Mouse (Mus musculus) forebrain, embryonic 16.5 days (tissue): Measurements from ENCODE around the gene Nr1h4. TPM values are rescaled to one million over a fixed set of nuclear protein-coding genes. Genes with fewer than 3 reads are reported as not detected.

Experiments
- ATAC-seq: fragments of 200-750 bp; cut with Nextera tagmentation; 2 replicates; pipeline ENCODE4 v1.8.0; 2017; ENCODE audit warnings: mild to moderate bottlenecking, moderate library complexity
- H3K27ac ChIP-seq: fragments of 300-500 bp; sonication (generic); 2 replicates; pipeline ENCODE4 v1.5.1; 2014; ENCODE audit warnings: low read length, control low read depth
- H3K27me3 ChIP-seq: fragments of 300-500 bp; sonication (generic); replicated peaks from 2 replicates; pipeline ENCODE4 v1.6.1; 2014; ENCODE audit warnings: low read length; ENCODE audit not compliant: control insufficient read depth, insufficient read depth
- H3K36me3 ChIP-seq: fragments of 300-500 bp; sonication (generic); 2 replicates; pipeline ENCODE4 v1.6.1; 2014; ENCODE audit not compliant: control insufficient read depth, insufficient read depth
- H3K4me1 ChIP-seq: fragments of 300-500 bp; sonication (generic); replicated peaks from 2 replicates; pipeline ENCODE4 v1.6.1; 2014; ENCODE audit warnings: low read length; ENCODE audit not compliant: control insufficient read depth, insufficient read depth
- H3K4me2 ChIP-seq: fragments of 300-500 bp; sonication (generic); 2 replicates; pipeline ENCODE4 v1.6.1; 2014; ENCODE audit warnings: mild to moderate bottlenecking, low read length, control low read depth
- H3K4me3 ChIP-seq: fragments of 300-500 bp; sonication (generic); replicated peaks from 2 replicates; pipeline ENCODE4 v1.5.1; 2014; ENCODE audit warnings: mild to moderate bottlenecking, low read length, control low read depth
- H3K9ac ChIP-seq: fragments of 300-500 bp; sonication (generic); replicated peaks from 2 replicates; pipeline ENCODE4 v1.6.1; 2014; ENCODE audit warnings: low read depth, low read length, control low read depth
- H3K9me3 ChIP-seq: fragments of 300-500 bp; sonication (generic); 2 replicates; pipeline ENCODE4 v1.6.1; 2016; ENCODE audit warnings: low read length; ENCODE audit not compliant: control insufficient read depth
- WGBS: fragments of 180-500 bp; shearing (Covaris S2); extraction: QIAGEN DNeasy Blood & Tissue Kit; methylation state at CpG from one replicate; pipeline ENCODE4 v1.1.7; 2014; 5-methylcytosine and 5-hydroxymethylcytosine counted together
- polyA plus RNA-seq: library from polyadenylated mRNA; unstranded; fragments of >200 nt; fragmentation: Nextera tagmentation; extraction: Ambion mirVana; gene quantifications from 2 replicates; pipeline ENCODE4 v1.2.1, GENCODE M21; 2015

Gene Nr1h4
- polyA plus RNA-seq, 1 experiment from 2014 or later = 0.27 TPM

DNA sequence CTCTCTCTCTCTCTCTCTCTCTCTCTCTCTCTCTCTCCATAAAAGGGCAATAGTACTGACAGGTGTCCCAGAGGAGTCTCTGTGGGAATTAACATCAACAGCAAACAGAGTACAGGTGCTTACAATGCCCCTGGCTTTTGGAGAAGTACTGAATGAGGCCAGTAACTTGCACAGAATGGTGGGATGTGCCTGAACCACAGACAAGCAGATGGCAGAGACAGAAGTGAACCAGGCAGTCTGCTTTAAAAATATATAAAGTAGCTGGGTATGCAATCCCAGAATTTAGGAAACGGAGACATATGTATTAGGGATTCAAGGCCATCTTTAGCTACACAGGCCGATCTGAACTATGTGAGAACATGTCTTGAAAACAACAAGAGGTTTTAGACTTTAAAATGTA lies 22.8 kb downstream of the Nr1h4 start:
- ATAC-seq = no peak

DNA sequence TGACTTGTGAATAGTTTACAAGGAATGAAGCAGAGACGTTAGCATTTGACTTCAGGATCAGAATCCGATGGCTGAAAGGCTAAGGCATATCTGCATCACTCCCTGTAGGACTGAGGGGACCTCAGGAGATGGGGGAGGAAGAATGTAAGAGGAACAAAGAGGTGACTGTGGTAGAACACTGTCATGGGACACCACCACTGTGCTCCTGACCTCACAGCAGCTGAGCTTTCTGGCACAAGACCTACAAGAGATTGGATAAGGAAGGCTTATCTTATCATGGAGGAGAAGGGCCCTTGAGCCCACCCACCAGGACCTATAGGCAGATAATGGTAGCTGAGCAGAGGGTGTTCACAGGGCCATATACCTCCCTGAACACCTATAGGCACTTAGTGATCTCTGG lies 24.8 kb downstream of the Nr1h4 start:
- no peak for ATAC-seq
- no peak overlapping the region for H3K27ac ChIP-seq
- WGBS = 86% methylated on average over 2 of the region's 2 CpGs

More for the DNA sequence above, 22.8 kb downstream of the Nr1h4 start:
- Histone ChIP-seq H3K9me3 (no peaks in the 10 kb centered on the region), H3K4me3 (no peak overlapping the region), H3K9ac (no peak overlapping the region), H3K27ac (no peak overlapping the region), H3K4me2 (no peak overlapping the region), H3K27me3 (no peaks in the 10 kb centered on the region), H3K36me3 (no peaks in the 10 kb centered on the region), H3K4me1 (no peaks in the 10 kb centered on the region)
- 74% methylated on average over 2 of the region's 2 CpGs for WGBS

DNA sequence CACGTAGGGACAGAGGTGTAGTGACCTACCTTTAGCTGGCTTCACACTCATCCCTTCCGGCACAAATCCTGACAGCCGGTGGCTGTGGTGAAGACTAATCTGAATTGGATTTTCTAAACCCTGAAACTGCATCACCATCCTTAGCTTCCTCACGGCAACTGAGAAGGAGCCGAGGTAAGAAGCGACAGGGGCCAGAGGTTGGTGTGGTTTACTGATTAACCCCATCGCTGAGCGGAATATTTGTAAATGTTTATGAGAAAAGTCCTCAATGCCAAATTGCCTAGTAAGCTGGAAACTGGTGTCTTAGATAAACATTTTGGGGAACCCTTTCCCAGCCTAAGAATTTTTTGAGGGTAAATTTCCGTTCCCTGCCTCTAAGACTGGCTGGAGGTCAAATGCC lies 26.9 kb downstream of the Nr1h4 start:
- no peak overlapping the region for H3K27ac ChIP-seq
- no peak overlapping the region for H3K4me2 ChIP-seq
- H3K36me3 ChIP-seq = no peaks in the 10 kb centered on the region
- no peaks in the 10 kb centered on the region for H3K4me1 ChIP-seq
- no peak overlapping the region for H3K4me3 ChIP-seq
- H3K9me3 ChIP-seq = no peaks in the 10 kb centered on the region
- WGBS = 93% methylated on average over 9 of the region's 9 CpGs
- ATAC-seq = no peak
- no peaks in the 10 kb centered on the region for H3K27me3 ChIP-seq
- H3K9ac ChIP-seq = no peak overlapping the region

More for the DNA sequence above, 24.8 kb downstream of the Nr1h4 start:
- no peak overlapping the region for H3K4me3 ChIP-seq
- H3K9me3 ChIP-seq = no peaks in the 10 kb centered on the region
- H3K36me3 ChIP-seq = no peaks in the 10 kb centered on the region
- no peak overlapping the region for H3K9ac ChIP-seq
- no peak overlapping the region for H3K4me2 ChIP-seq
- H3K4me1 ChIP-seq = no peaks in the 10 kb centered on the region
- no peaks in the 10 kb centered on the region for H3K27me3 ChIP-seq

DNA sequence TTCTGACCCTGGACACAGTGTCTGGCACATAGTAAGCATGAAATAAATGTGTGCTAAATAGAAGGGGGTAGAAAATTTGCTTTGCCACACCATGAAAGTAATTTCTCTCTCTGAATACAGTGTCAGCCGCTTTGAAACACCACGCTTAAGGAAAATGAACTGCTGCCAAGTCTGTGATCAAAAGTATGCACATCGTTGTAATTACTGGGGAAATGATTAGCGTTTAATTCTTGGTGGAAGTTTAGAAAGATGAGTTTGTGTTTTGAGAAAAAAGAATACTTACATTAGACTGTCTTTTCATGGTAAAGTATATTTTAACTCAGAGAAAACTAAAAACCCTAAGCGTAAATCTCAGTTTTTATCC lies 27.8 kb downstream of the Nr1h4 start:
- no peak overlapping the region for H3K27ac ChIP-seq
- 40% methylated on average over 5 of the region's 5 CpGs for WGBS
- no peak for ATAC-seq
- H3K4me1 ChIP-seq = no peaks in the 10 kb centered on the region
- H3K4me3 ChIP-seq = no peak overlapping the region
- no peaks in the 10 kb centered on the region for H3K9me3 ChIP-seq
- no peak overlapping the region for H3K9ac ChIP-seq
- no peaks in the 10 kb centered on the region for H3K27me3 ChIP-seq
- H3K4me2 ChIP-seq = no peak overlapping the region
- H3K36me3 ChIP-seq = no peaks in the 10 kb centered on the region

DNA sequence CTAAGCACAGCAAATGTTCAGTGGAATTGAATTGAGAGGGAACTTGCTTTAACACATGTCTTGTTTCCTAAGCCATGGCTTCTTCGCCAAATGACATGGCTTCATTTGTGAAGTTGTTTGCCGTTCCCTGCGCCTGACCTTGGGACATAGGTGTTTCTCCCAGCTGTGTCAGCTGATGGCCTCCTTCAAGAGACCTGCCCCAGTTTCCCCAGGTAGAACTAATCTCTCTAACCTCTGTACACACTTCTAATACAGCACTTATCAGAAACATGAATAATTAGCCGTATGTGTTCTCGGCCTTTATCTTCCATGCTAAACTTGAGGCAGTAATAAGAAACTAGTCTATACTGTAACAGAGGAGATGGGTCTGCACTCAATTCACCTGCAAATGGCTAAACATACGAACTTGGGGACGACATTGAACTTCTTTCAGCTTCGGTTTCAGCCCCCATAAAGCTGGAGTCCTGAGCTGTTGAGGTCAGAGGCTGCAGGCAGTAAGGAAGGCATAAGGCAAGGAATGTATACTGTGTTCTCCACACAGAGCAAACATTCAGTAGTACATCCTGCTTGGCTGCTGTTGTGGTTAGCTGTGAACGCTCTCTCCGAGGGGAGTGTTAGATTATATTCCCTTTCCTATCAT lies 28.3 kb downstream of the Nr1h4 start:
- Histone ChIP-seq H3K9me3 (no peaks in the 10 kb centered on the region), H3K27me3 (no peaks in the 10 kb centered on the region), H3K4me3 (no peak overlapping the region), H3K4me1 (no peaks in the 10 kb centered on the region), H3K4me2 (no peak overlapping the region), H3K27ac (no peak overlapping the region), H3K9ac (no peak overlapping the region), H3K36me3 (no peaks in the 10 kb centered on the region)
- WGBS = 86% methylated on average over 10 of the region's 10 CpGs
- ATAC-seq = no peak

DNA sequence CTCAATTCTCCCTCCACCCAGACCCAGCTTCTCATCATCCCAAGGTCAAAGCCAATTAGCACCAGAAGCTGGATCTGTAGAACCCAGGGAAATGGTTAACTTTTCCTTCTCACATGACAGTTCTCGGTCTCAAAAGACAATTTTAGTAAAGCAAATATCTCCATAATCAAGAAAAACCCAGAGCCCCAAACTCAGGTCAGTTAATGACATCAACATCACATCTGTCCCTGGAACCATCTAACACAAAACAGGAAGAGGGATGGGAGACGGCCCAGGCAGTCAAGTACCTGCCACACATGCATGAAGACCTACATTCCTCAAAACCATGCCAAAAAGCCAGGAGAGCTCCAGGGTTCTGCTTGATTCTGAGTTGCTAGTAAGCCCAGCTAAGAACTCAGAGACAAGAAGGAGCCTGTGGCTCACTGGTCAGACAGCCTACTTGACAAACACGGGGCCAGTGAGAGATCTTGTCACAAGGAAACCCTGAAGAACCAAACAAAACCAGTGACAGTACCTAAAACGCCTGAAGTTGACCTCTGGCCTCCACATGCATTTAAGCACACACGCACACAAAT lies 30.3 kb downstream of the Nr1h4 start:
- Histone ChIP-seq H3K9ac (no peak overlapping the region), H3K4me1 (no peaks in the 10 kb centered on the region), H3K36me3 (no peaks in the 10 kb centered on the region), H3K4me2 (no peak overlapping the region), H3K27ac (no peak overlapping the region), H3K27me3 (no peaks in the 10 kb centered on the region), H3K9me3 (no peaks in the 10 kb centered on the region), H3K4me3 (no peak overlapping the region)
- ATAC-seq = no peak
- WGBS = 74% methylated on average over 5 of the region's 5 CpGs

DNA sequence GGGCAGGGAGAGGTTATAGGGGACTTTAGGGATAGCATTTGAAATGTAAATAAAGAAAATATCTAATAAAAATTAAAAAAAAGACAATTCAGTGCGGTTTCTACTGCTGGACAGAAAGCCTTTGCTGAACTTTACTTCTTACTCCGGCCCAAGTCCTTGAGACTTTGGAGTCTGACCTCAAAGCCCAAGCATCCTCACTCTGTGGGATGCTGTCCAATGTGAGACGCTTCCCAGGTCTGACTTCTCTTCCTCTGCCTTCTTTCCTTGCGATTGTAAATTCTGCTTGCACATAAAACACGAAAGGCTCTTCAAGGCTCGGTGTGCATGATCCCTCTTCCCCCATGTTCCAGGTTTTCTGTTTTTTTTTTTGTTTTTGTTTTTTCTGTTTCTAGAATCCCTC lies 31.5 kb downstream of the Nr1h4 start:
- H3K4me3 ChIP-seq = no peak overlapping the region
- H3K36me3 ChIP-seq = no peaks in the 10 kb centered on the region
- no peak for ATAC-seq
- no peaks in the 10 kb centered on the region for H3K4me1 ChIP-seq
- H3K9ac ChIP-seq = no peak overlapping the region
- no peaks in the 10 kb centered on the region for H3K9me3 ChIP-seq
- no peak overlapping the region for H3K4me2 ChIP-seq
- H3K27ac ChIP-seq = no peak overlapping the region
- WGBS = 90% methylated on average over 6 of the region's 6 CpGs
- no peaks in the 10 kb centered on the region for H3K27me3 ChIP-seq

DNA sequence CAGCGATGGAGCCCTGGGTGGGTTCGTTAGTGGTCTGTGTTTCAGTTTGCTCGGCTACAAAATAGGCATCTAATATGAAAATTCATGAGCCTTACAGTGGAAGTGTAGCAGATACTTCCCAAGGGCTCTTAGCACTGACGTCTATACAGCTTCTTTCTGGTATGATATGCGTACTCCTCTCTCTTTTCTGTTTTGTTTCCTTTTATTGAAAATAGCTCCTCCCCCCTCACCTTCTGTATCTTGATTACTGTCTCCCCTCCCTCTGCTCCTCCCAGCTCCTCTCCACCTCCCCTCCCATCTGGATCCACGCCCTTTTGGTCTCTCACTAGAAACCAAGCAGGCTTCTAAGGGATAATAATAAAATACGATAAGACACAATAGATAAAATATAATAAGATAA lies 37.8 kb downstream of the Nr1h4 start:
- no peak overlapping the region for H3K4me2 ChIP-seq
- no peak for ATAC-seq
- no peaks in the 10 kb centered on the region for H3K27me3 ChIP-seq
- no peaks in the 10 kb centered on the region for H3K9me3 ChIP-seq
- no peak overlapping the region for H3K4me3 ChIP-seq
- H3K9ac ChIP-seq = no peak overlapping the region
- H3K4me1 ChIP-seq = no peaks in the 10 kb centered on the region
- no peak overlapping the region for H3K27ac ChIP-seq
- H3K36me3 ChIP-seq = no peaks in the 10 kb centered on the region
- WGBS = 60% methylated on average over 7 of the region's 7 CpGs

DNA sequence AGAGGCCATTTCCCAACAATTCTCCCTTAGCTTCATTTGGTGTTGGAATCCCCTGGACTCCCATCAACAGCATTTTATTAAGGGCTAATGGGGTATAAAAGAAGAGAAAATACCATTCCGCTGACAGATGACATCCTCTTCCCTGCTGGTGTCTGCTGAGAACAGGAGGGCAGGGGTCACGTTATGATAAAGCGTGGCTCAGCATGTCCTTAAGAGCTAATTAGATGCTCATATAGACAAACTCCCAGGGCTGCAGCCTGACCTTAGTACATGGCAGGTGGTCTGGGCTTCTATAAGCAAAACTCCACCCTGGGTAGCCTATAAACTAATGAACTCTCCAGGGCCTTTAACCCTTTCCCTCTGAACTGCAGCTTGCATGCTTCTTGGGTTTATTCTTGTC lies 42.1 kb downstream of the Nr1h4 start:
- WGBS = 25% methylated on average over 3 of the region's 3 CpGs
- Histone ChIP-seq H3K36me3 (no peaks in the 10 kb centered on the region), H3K9me3 (no peaks in the 10 kb centered on the region), H3K4me3 (no peak overlapping the region), H3K27me3 (no peaks in the 10 kb centered on the region), H3K27ac (no peak overlapping the region), H3K4me2 (no peak overlapping the region), H3K4me1 (no peaks in the 10 kb centered on the region), H3K9ac (no peak overlapping the region)
- ATAC-seq = no peak

DNA sequence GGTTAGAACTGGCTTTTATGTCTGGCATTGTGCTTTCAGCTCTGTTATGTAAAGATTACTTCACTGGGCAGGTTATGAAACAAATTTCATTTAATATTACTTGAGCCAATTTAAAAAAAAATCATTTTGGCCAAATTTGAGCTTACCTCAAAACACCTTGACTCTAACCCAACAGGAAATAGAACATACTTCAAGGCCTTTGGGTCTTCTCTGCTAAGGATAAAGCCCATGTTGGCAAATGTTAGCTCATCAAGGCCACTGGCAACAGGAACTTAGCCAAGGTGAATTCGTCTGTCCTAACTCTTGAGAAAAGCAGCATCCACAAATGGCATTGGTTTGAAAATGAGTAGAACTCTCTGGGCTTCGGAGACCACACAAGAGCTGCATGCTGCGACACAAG lies 43.1 kb downstream of the Nr1h4 start:
- WGBS = 83% methylated on average over 3 of the region's 3 CpGs
- no peaks in the 10 kb centered on the region for H3K27me3 ChIP-seq

More for the DNA sequence above, 43.1 kb downstream of the Nr1h4 start:
- Histone ChIP-seq H3K27ac (no peak overlapping the region), H3K4me3 (no peak overlapping the region), H3K4me1 (no peaks in the 10 kb centered on the region), H3K36me3 (no peaks in the 10 kb centered on the region), H3K9ac (no peak overlapping the region), H3K4me2 (no peak overlapping the region), H3K9me3 (no peaks in the 10 kb centered on the region)
- ATAC-seq = no peak
